Mouse (Mus musculus) E14TG2a.4 (cell line): ENCODE results near the gene Hace1.

Experiments used
- H3K27me3 ChIP-seq: 2 replicates; pipeline ENCODE4 v1.6.1; 2014; ENCODE audit warnings: low read length, control low read depth; ENCODE audit not compliant: insufficient read depth
- H3K36me3 ChIP-seq: 2 replicates; pipeline ENCODE4 v1.6.1; 2014; ENCODE audit warnings: low read length, control low read depth; ENCODE audit not compliant: insufficient read depth
- H3K4me1 ChIP-seq: replicated peaks from 2 replicates; pipeline ENCODE4 v1.6.1; 2014; ENCODE audit warnings: low read depth, low read length, control low read depth
- H3K4me3 ChIP-seq: replicated peaks from 2 replicates; pipeline ENCODE4 v1.5.1; 2014; ENCODE audit warnings: mild to moderate bottlenecking, low read length
- H3K9me3 ChIP-seq: 2 replicates; pipeline ENCODE4 v1.6.1; 2014; ENCODE audit warnings: low read length, control low read depth
- CTCF ChIP-seq: conservative IDR thresholded peaks from 2 replicates; pipeline ENCODE4 v1.5.1; 2014; ENCODE audit warnings: low read length
- NANOG ChIP-seq: IDR thresholded peaks from 2 replicates; pipeline ENCODE4 v1.6.1; 2014; ENCODE audit warnings: borderline replicate concordance, low read length, mixed read lengths
- POU5F1 ChIP-seq: IDR thresholded peaks from 2 replicates; pipeline ENCODE4 v1.6.1; 2014; ENCODE audit warnings: low read length, borderline replicate concordance

Gene Hace1

DNA sequence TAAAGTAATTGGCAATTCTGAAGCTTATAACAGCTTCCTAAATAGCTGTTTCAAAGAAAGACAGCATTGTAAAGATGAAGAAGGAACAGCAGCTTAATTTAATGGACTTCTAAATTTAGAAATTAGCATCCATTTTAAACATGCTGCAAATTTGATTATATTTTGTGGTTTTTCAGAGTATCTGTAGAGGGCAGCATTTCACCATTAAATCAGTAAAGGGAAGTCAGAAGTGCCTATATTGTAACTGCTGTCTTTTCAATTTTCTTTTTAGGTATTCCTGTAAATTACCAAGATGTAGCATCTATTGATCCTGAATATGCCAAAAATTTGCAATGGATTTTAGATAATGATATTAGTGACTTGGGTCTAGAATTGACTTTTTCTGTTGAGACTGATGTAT is 99.2 kb downstream of the Hace1 start:
- Histone ChIP-seq H3K4me3 (no peak overlapping the region), H3K36me3 (peaks cover 9% of the 10 kb centered on the region; the same call in 1 of the 2 replicates), H3K27me3 (no peaks in the 10 kb centered on the region), H3K9me3 (no peaks in the 10 kb centered on the region), H3K4me1 (no peaks in the 10 kb centered on the region)
- TF ChIP-seq POU5F1 (no peak), CTCF (no peak; the same call in 1 of the 2 replicates), NANOG (no peak)

DNA sequence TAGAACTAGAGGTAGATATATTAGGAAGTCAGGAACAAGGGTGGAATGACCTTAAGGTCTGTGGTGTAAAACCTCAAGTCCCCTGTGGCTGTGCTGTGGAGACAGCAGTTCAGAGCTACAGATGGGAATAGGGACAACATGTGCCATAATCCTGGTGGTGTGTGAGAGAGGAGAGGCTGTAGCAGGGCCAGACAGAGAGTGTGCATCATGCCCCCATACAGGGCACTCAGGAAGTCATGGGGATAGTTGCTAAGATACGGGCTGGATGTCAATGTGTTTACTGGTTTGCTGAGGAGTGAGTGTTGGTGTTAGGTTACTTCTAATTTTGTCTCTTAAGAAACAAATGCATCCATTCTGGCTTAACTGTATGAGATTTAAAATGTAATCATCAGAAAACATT is 108.6 kb downstream of the Hace1 start:
- Histone ChIP-seq H3K9me3 (no peaks in the 10 kb centered on the region), H3K27me3 (no peaks in the 10 kb centered on the region), H3K36me3 (no peaks in the 10 kb centered on the region), H3K4me3 (no peak overlapping the region), H3K4me1 (no peaks in the 10 kb centered on the region)
- no peak for TF ChIP-seq CTCF
- TF ChIP-seq NANOG, result no peak
- no peak for TF ChIP-seq POU5F1

DNA sequence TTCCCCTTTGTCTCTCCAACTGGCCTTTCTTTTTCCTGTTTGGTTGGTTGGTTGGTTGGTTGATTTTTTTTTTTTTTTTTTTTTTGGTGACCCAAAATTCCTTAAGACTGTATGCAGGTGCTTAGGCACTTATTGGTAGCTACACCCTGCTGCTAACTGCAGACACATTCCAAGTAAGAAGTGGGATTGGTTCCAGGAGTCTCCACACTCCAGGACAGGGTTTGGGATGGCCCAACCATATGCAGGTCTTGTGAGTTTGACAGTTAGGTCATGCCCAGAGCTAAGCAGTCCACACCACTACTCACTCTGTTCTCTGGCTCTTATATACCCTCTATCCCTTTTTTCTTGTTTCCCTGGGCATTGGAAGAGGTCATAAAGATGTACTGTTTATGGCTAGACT is 117.3 kb downstream of the Hace1 start:
- Histone ChIP-seq H3K4me3 (no peak overlapping the region), H3K9me3 (no peaks in the 10 kb centered on the region), H3K36me3 (no peaks in the 10 kb centered on the region), H3K27me3 (no peaks in the 10 kb centered on the region), H3K4me1 (no peaks in the 10 kb centered on the region)
- TF ChIP-seq NANOG (no peak), POU5F1 (no peak), CTCF (no peak)

DNA sequence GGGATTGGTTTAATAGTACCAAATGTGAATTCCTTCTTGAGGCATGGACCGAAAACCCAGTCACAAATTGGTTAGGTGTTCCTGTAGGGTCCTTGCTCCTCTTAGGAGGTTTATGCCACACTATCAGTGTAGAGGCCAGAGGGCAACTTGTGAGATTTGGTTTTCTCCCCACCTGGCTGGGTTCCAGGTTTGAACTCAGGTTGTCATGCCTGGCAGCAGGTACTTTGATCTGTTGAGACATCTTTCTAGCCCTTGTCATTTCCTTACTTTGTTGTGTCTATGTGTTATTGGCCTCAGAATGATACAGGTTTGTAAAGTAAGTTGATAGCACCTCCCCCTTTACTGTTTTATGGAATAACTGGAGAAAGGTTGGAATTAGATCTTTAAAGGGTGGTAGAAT is 117.9 kb downstream of the Hace1 start:
- no peak for TF ChIP-seq POU5F1
- no peak for TF ChIP-seq CTCF
- no peak for TF ChIP-seq NANOG
- H3K9me3 ChIP-seq, result no peaks in the 10 kb centered on the region
- H3K4me1 ChIP-seq, result no peaks in the 10 kb centered on the region
- no peak overlapping the region for H3K4me3 ChIP-seq
- no peaks in the 10 kb centered on the region for H3K27me3 ChIP-seq
- no peaks in the 10 kb centered on the region for H3K36me3 ChIP-seq

DNA sequence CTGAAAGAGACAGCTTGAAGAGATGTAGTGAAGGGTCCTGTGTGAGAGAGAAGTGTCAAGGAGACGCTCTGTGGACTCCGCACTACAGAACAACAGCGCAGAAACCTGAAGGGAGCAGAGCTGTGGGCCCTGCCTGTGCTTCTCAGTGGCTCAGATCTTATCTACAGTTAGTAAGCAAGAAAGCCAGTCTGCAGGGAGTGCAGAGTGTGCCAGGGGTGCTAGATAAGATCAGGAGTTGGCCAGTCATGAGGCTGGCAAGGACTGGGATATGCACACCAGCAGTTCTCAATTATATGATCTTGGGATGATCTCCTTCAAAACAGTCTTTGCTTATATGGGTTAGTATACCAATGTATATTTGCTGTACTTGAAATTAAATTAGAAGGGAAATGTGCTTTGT is 121.3 kb downstream of the Hace1 start:
- no peak for TF ChIP-seq CTCF
- TF ChIP-seq NANOG, result no peak
- no peak for TF ChIP-seq POU5F1
- no peak overlapping the region for H3K4me3 ChIP-seq
- no peaks in the 10 kb centered on the region for H3K36me3 ChIP-seq
- H3K27me3 ChIP-seq, result no peaks in the 10 kb centered on the region
- H3K9me3 ChIP-seq, result no peaks in the 10 kb centered on the region
- H3K4me1 ChIP-seq, result no peaks in the 10 kb centered on the region

DNA sequence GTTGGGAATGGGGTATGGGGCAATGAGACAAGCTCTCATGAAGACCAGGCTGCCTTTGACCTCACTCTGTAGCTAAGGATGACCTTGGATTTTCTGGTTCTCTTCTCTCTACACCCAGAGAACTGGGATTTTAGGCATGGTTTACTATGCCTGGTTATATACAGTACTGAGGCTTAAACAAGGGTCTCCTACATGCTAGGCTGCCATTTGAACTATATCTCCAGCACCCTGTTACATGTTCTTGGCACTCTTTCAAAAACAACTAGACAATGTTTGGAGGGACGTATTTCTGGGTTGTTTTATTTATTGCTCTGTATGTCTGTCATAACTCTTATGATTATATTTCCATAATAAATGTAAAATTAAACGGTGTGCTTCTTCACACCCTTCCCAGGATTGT is 129.2 kb downstream of the Hace1 start:
- no peak for TF ChIP-seq NANOG
- no peak for TF ChIP-seq POU5F1
- TF ChIP-seq CTCF, result no peak
- no peak overlapping the region for H3K4me3 ChIP-seq
- H3K9me3 ChIP-seq, result no peaks in the 10 kb centered on the region

DNA sequence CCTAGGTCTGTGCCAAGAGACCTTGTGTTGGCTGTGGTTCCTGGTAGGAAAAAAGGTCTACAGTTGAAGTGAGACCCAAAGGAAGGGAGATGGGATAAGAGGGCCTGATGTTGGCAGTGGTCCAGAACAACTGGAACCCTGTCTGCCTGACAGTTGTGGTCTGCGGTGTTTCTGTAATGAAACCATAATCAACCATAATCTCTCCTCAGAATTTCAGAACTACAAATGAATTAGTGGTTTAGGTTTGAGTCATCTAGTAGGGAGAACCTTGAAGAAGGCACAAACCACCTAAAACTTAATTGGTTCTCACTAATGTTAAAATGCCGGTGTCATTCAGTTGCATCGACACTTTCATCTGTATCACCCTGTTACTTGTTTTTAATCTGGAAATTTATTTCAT is 133.2 kb downstream of the Hace1 start:
- no peaks in the 10 kb centered on the region for H3K9me3 ChIP-seq
- H3K4me3 ChIP-seq, result no peak overlapping the region
- 0 out of 2 replicates have a peak, but pooled peaks cover 5% of the 10 kb centered on the region for H3K36me3 ChIP-seq
- TF ChIP-seq POU5F1 (no peak), NANOG (no peak), CTCF (no peak)
- no peaks in the 10 kb centered on the region for H3K27me3 ChIP-seq
- H3K4me1 ChIP-seq, result no peaks in the 10 kb centered on the region

More for the DNA sequence above, 129.2 kb downstream of the Hace1 start:
- H3K27me3 ChIP-seq, result no peaks in the 10 kb centered on the region
- H3K36me3 ChIP-seq, result no peaks in the 10 kb centered on the region
- no peaks in the 10 kb centered on the region for H3K4me1 ChIP-seq

DNA sequence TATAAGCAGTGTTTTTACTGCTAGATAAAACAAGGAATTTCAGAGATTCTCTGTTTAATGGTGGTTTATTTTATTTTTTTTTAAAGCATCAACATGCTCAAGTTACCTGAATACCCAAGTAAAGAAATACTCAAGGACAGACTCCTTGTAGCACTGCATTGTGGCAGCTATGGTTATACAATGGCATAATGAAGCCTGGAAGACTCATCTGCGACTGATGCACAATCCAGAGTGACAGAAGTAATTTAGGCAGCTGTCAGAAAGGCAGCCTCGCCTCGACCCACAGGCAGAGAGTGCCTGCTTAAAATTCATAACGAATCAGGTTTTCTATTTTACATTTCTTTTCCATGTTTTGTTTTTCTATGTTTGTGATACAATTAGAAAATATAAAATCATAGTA is 133.7 kb downstream of the Hace1 start:
- no peak overlapping the region for H3K4me3 ChIP-seq
- 0 out of 2 replicates have a peak, but pooled peaks cover 5% of the 10 kb centered on the region for H3K36me3 ChIP-seq
- H3K4me1 ChIP-seq, result no peaks in the 10 kb centered on the region
- no peak for TF ChIP-seq NANOG
- TF ChIP-seq CTCF, result no peak
- TF ChIP-seq POU5F1, result no peak
- H3K27me3 ChIP-seq, result no peaks in the 10 kb centered on the region
- H3K9me3 ChIP-seq, result no peaks in the 10 kb centered on the region
